Mouse (Mus musculus): Measurements from ENCODE around the gene Gga1.

DNA sequence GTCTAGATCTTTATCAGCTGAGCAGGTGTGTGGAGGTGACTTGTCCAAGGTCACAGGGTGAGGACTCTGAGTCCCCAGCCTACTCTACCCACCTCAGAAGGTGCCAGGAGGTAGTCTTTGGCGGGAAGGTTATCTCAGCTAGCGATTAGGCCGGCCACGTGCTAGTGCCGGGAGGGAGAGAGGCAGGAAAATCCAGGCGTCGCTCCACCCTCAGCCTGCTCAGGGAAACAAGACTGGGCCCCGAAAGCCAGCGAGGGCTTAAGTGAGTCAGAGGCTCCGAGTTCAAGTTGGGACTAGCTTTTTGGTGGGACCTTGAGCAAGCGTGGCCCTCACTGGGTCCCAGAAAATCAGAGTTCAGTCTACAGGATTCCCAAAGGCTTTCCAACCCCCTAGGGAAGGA lies 31.7 kb upstream of the Gga1 start:
- TF ChIP-seq GATA1 (IDR thresholded peaks at IDR 0.05; ENCODE audit: borderline replicate concordance, low read length) (no peak), FLI1 (IDR thresholded peaks at IDR 0.05; ENCODE audit: low read length) (no peak)
